Mouse (Mus musculus): ENCODE results near the gene Rbfox1. TPM values are rescaled to one million over a fixed set of nuclear protein-coding genes. Genes with fewer than 3 reads are reported as not detected.

Rbfox1 gene
- polyA plus RNA-seq, 1 experiment from 2014 or later, result 276 TPM

DNA sequence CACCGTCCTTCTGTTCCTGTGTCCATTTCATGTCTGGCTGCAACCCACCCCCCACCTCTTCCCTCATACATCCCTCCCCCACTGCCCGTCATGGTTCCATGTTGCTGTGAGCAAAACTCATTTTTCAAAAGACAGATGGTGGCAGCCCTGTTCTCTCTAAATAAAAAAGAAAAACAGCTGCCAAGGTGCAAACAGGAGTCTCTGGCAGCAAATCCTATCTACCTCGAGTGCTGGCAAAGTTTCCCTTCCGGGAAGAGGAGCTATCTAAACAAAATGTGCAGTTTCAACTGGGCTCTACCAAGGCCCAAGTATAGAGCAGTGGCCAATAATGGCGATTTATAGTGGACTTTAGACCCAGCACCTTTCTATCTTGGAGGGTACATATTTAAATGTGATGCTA, 899.0 kb downstream of the Rbfox1 start:
- no peaks in the 10 kb centered on the region for H3K4me1 ChIP-seq (ENCODE audit: control insufficient read depth, insufficient read depth, low read depth, low read length)
- H3K4me3 ChIP-seq (ENCODE audit: low read length), result no peak overlapping the region
- no peak overlapping the region for H3K9ac ChIP-seq (ENCODE audit: low read depth, low read length)
- no peaks in the 10 kb centered on the region for H3K36me3 ChIP-seq (ENCODE audit: control insufficient read depth, insufficient read depth, low read length)
- 52% methylated on average over 5 of the region's 5 CpGs for WGBS
- no peaks in the 10 kb centered on the region for H3K27me3 ChIP-seq (replicated peaks; ENCODE audit: control insufficient read depth, insufficient read depth, low read length)
- peak; percentile 20; the same call in 1 of the 2 replicates for ATAC-seq
- H3K9me3 ChIP-seq (ENCODE audit: control insufficient read depth, low read length), result no peaks in the 10 kb centered on the region
- H3K27ac ChIP-seq (ENCODE audit: low read depth, low read length), result no peak overlapping the region
- H3K4me2 ChIP-seq (ENCODE audit: low read length), result no peak overlapping the region

DNA sequence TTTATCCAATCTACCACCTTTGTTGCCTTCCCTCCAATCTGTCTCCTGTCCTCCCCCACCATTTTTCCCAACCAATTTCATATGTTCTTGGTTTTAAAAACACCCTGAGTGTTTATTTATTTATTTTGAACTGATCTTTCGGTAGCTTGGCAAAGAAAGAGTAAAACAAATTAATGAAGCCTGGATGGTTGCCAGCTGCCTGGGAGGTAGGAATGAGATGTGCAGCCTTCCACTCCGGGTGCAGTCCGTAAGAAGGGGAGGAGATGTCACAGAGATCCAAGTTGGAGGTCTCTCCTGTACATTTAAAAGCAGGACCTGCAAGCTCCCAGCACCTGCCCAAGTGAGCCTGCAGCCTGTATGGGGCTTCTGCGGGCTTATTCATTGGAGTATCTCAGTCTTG, 899.9 kb downstream of the Rbfox1 start:
- no peak overlapping the region for H3K27ac ChIP-seq (ENCODE audit: low read depth, low read length)
- H3K4me3 ChIP-seq (ENCODE audit: low read length), result no peak overlapping the region
- H3K36me3 ChIP-seq (ENCODE audit: control insufficient read depth, insufficient read depth, low read length), result no peaks in the 10 kb centered on the region
- no peaks in the 10 kb centered on the region for H3K4me1 ChIP-seq (ENCODE audit: control insufficient read depth, insufficient read depth, low read depth, low read length)
- no peaks in the 10 kb centered on the region for H3K27me3 ChIP-seq (replicated peaks; ENCODE audit: control insufficient read depth, insufficient read depth, low read length)
- H3K9me3 ChIP-seq (ENCODE audit: control insufficient read depth, low read length), result no peaks in the 10 kb centered on the region
- H3K4me2 ChIP-seq (ENCODE audit: low read length), result no peak overlapping the region
- ATAC-seq, result no peak
- no peak overlapping the region for H3K9ac ChIP-seq (ENCODE audit: low read depth, low read length)
- WGBS, result 39% methylated on average over 4 of the region's 4 CpGs

- no peak overlapping the region for H3K4me2 ChIP-seq (ENCODE audit: low read length)
- H3K27ac ChIP-seq (ENCODE audit: low read depth, low read length), result no peak overlapping the region
- peaks cover 4% of the 10 kb centered on the region; the same call in 1 of the 2 replicates for H3K4me1 ChIP-seq (ENCODE audit: control insufficient read depth, insufficient read depth, low read depth, low read length)
- no peak for ATAC-seq
- H3K4me3 ChIP-seq (ENCODE audit: low read length), result no peak overlapping the region
- no peaks in the 10 kb centered on the region for H3K36me3 ChIP-seq (ENCODE audit: control insufficient read depth, insufficient read depth, low read length)
- 56% methylated on average over 3 of the region's 3 CpGs for WGBS
- no peak overlapping the region for H3K9ac ChIP-seq (ENCODE audit: low read depth, low read length)
- no peaks in the 10 kb centered on the region for H3K27me3 ChIP-seq (replicated peaks; ENCODE audit: control insufficient read depth, insufficient read depth, low read length)
- H3K9me3 ChIP-seq (ENCODE audit: control insufficient read depth, low read length), result no peaks in the 10 kb centered on the region
These were observed 906.1 kb downstream of the Rbfox1 start for GRCm38 (mm10) chr16:6791218-6791617.

GRCm38 (mm10) chr16:6791655-6792054, 906.5 kb downstream of the Rbfox1 start:
- H3K4me1 ChIP-seq (ENCODE audit: control insufficient read depth, insufficient read depth, low read depth, low read length), result peaks cover 4% of the 10 kb centered on the region; the same call in 1 of the 2 replicates
- no peaks in the 10 kb centered on the region for H3K27me3 ChIP-seq (replicated peaks; ENCODE audit: control insufficient read depth, insufficient read depth, low read length)
- ATAC-seq, result peak; percentile 81
- H3K4me2 ChIP-seq (ENCODE audit: low read length), result no peak overlapping the region
- H3K4me3 ChIP-seq (ENCODE audit: low read length), result no peak overlapping the region
- H3K27ac ChIP-seq (ENCODE audit: low read depth, low read length), result no peak overlapping the region
- H3K9me3 ChIP-seq (ENCODE audit: control insufficient read depth, low read length), result no peaks in the 10 kb centered on the region
- WGBS, result 12% methylated on average over 9 of the region's 9 CpGs
- no peak overlapping the region for H3K9ac ChIP-seq (ENCODE audit: low read depth, low read length)
- no peaks in the 10 kb centered on the region for H3K36me3 ChIP-seq (ENCODE audit: control insufficient read depth, insufficient read depth, low read length)

DNA sequence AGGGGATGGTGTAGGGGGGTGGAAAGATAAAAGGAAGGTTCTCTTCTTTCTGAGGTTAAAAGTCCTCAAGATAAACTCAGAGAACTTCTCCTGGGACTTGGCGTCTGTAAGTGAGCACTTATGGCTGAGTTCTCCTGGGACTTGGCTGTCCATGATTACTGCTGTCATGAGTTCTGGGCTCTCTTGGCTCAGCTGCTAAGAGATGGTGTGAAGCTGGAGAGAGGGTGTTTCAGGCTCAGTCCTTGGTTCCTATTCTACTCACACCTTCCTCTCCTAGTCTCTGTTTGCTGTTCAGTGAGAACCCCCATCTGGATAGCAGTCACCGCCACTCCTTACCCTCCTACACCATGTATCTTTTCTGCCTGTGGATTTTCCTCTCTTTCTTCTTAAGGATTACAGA, 921.1 kb downstream of the Rbfox1 start:
- ATAC-seq, result no peak

GRCm38 (mm10) chr16:6807835-6808234, 922.7 kb downstream of the Rbfox1 start:
- H3K4me3 ChIP-seq (ENCODE audit: low read length), result no peak overlapping the region
- H3K9me3 ChIP-seq (ENCODE audit: control insufficient read depth, low read length), result no peaks in the 10 kb centered on the region
- no peak overlapping the region for H3K4me2 ChIP-seq (ENCODE audit: low read length)
- H3K9ac ChIP-seq (ENCODE audit: low read depth, low read length), result no peak overlapping the region
- no peaks in the 10 kb centered on the region for H3K4me1 ChIP-seq (ENCODE audit: control insufficient read depth, insufficient read depth, low read depth, low read length)
- no peak overlapping the region for H3K27ac ChIP-seq (ENCODE audit: low read depth, low read length)
- 66% methylated on average over 2 of the region's 2 CpGs for WGBS
- ATAC-seq, result no peak
- H3K27me3 ChIP-seq (replicated peaks; ENCODE audit: control insufficient read depth, insufficient read depth, low read length), result no peaks in the 10 kb centered on the region
- no peaks in the 10 kb centered on the region for H3K36me3 ChIP-seq (ENCODE audit: control insufficient read depth, insufficient read depth, low read length)

More for the DNA sequence above, 921.1 kb downstream of the Rbfox1 start:
- H3K4me1 ChIP-seq (ENCODE audit: control insufficient read depth, insufficient read depth, low read depth, low read length), result no peaks in the 10 kb centered on the region
- H3K9me3 ChIP-seq (ENCODE audit: control insufficient read depth, low read length), result no peaks in the 10 kb centered on the region
- no peaks in the 10 kb centered on the region for H3K36me3 ChIP-seq (ENCODE audit: control insufficient read depth, insufficient read depth, low read length)
- H3K9ac ChIP-seq (ENCODE audit: low read depth, low read length), result no peak overlapping the region
- no peak overlapping the region for H3K4me3 ChIP-seq (ENCODE audit: low read length)
- 93% methylated on average over 2 of the region's 2 CpGs for WGBS
- H3K27me3 ChIP-seq (replicated peaks; ENCODE audit: control insufficient read depth, insufficient read depth, low read length), result no peaks in the 10 kb centered on the region
- H3K27ac ChIP-seq (ENCODE audit: low read depth, low read length), result no peak overlapping the region
- H3K4me2 ChIP-seq (ENCODE audit: low read length), result no peak overlapping the region

DNA sequence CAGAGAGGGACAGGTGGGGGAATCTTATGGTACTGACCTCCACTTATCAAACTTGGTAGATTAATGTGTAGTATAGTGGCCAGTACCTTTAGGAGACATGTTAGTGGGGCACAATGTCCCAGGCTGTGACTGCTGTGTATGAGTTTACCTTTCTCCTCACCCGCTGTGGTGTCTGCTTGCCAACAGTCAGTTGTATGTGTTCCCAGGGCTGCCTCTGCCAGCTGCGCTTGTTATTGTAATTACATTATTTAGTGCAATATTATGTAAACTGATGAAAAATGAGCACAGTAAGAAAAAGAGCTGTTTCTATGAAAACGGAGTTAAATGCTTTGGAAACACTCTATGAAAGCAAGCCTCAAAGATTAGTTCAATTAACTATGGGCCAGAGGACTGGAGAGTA, 928.7 kb downstream of the Rbfox1 start:
- no peak overlapping the region for H3K9ac ChIP-seq (ENCODE audit: low read depth, low read length)
- no peak overlapping the region for H3K4me2 ChIP-seq (ENCODE audit: low read length)
- H3K4me3 ChIP-seq (ENCODE audit: low read length), result no peak overlapping the region
- 64% methylated on average over 3 of the region's 3 CpGs for WGBS
- 0 out of 2 replicates have a peak, but pooled peaks have one; percentile 37 for ATAC-seq
- no peak overlapping the region for H3K27ac ChIP-seq (ENCODE audit: low read depth, low read length)
- no peaks in the 10 kb centered on the region for H3K27me3 ChIP-seq (replicated peaks; ENCODE audit: control insufficient read depth, insufficient read depth, low read length)
- no peaks in the 10 kb centered on the region for H3K9me3 ChIP-seq (ENCODE audit: control insufficient read depth, low read length)
- H3K4me1 ChIP-seq (ENCODE audit: control insufficient read depth, insufficient read depth, low read depth, low read length), result peaks cover 6% of the 10 kb centered on the region
- H3K36me3 ChIP-seq (ENCODE audit: control insufficient read depth, insufficient read depth, low read length), result no peaks in the 10 kb centered on the region

GRCm38 (mm10) chr16:6821741-6822140, 936.6 kb downstream of the Rbfox1 start:
- Histone ChIP-seq H3K27ac (ENCODE audit: low read depth, low read length) (no peak overlapping the region), H3K36me3 (ENCODE audit: control insufficient read depth, insufficient read depth, low read length) (no peaks in the 10 kb centered on the region), H3K4me1 (ENCODE audit: control insufficient read depth, insufficient read depth, low read depth, low read length) (no peaks in the 10 kb centered on the region), H3K9ac (ENCODE audit: low read depth, low read length) (no peak overlapping the region), H3K4me2 (ENCODE audit: low read length) (no peak overlapping the region), H3K4me3 (ENCODE audit: low read length) (no peak overlapping the region), H3K9me3 (ENCODE audit: control insufficient read depth, low read length) (no peaks in the 10 kb centered on the region), H3K27me3 (replicated peaks; ENCODE audit: control insufficient read depth, insufficient read depth, low read length) (no peaks in the 10 kb centered on the region)
- 88% methylated on average over 1 of the region's 1 CpGs for WGBS
- ATAC-seq, result no peak

- H3K4me1 ChIP-seq (ENCODE audit: control insufficient read depth, insufficient read depth, low read depth, low read length), result no peaks in the 10 kb centered on the region
- H3K4me3 ChIP-seq (ENCODE audit: low read length), result no peak overlapping the region
- WGBS, result 92% methylated on average over 6 of the region's 6 CpGs
- no peaks in the 10 kb centered on the region for H3K9me3 ChIP-seq (ENCODE audit: control insufficient read depth, low read length)
- H3K36me3 ChIP-seq (ENCODE audit: control insufficient read depth, insufficient read depth, low read length), result no peaks in the 10 kb centered on the region
- no peak for ATAC-seq
- no peak overlapping the region for H3K9ac ChIP-seq (ENCODE audit: low read depth, low read length)
- H3K27ac ChIP-seq (ENCODE audit: low read depth, low read length), result no peak overlapping the region
- H3K4me2 ChIP-seq (ENCODE audit: low read length), result no peak overlapping the region
- no peaks in the 10 kb centered on the region for H3K27me3 ChIP-seq (replicated peaks; ENCODE audit: control insufficient read depth, insufficient read depth, low read length)
These were observed 944.9 kb downstream of the Rbfox1 start for GRCm38 (mm10) chr16:6829892-6830524.

All from hindbrain, embryonic 16.5 days (tissue).